Comparison of ENCODE assay signal across 9 mouse cellular contexts in the genomic region with DNA sequence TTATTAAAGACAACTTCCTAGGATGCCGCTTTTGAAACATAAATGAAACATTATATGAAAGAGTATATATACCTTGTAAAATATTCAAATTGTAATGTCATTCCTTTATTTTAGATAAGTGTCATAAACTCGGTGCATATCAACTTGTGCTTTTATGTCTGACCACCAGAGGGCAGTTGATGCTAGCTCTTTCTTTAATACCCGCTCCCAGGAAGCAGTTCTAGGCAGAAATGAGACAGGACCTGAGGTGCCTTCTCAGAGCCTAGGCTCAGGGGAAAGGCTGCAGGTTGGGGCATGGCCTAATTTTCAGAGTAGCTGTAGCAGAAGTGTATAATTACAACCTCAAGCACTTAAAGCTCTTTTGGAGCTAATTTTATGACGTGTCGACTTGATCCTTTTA.
DNase-seq lines count a peak whose midpoint lies in the region; ATAC-seq and TF ChIP-seq lines count a peak whose summit lies in the region.
"Had no signal": no experiment of that assay in that cellular context is flagged by ENCODE, and none has a peak within 500 bp of the region (broad histone marks: within the 10 kb centered on the region; RNA-seq: fewer than 3 reads in every experiment).

No protein-coding gene starts in this region.

- 41% methylated on average over 5 of the region's 5 CpGs for WGBS in lung, embryonic 14.5 days

- H3K27ac ChIP-seq in lung, embryonic 14.5 days (ENCODE audit: low read depth) = no peak overlapping the region
- H3K27ac ChIP-seq: stomach, embryonic 15.5 days had no signal

- no peaks in the 10 kb centered on the region for H3K9me3 ChIP-seq in lung, embryonic 14.5 days (ENCODE audit: low read depth, low read length)
- H3K9me3 ChIP-seq: stomach, embryonic 15.5 days had no signal

- DNase-seq in heart, postnatal 4 days = peak; percentile 60
- DNase-seq in kidney, postnatal 36 days = peak; percentile 59 to 70
- peak; percentile 91 for DNase-seq in lung, embryonic 14.5 days
- DNase-seq in retina, embryonic 14.5 days (ENCODE audit: low spot score) = peak; percentile 89

- H3K4me2 ChIP-seq in lung, embryonic 14.5 days = no peak overlapping the region
- H3K4me2 ChIP-seq: stomach, embryonic 15.5 days had no signal

- no peak overlapping the region for H3K4me3 ChIP-seq in lung, embryonic 14.5 days (ENCODE audit: low read depth, low read length)
- H3K4me3 ChIP-seq: stomach, embryonic 15.5 days had no signal

- H3K36me3 ChIP-seq in lung, embryonic 14.5 days (ENCODE audit: insufficient read depth) = no peaks in the 10 kb centered on the region
- H3K36me3 ChIP-seq: stomach, embryonic 15.5 days had no signal

- H3K9ac ChIP-seq in lung, embryonic 14.5 days = no peak overlapping the region
- H3K9ac ChIP-seq: stomach, embryonic 15.5 days had no signal

- H3K4me1 ChIP-seq in lung, embryonic 14.5 days (ENCODE audit: insufficient read depth) = no peaks in the 10 kb centered on the region
- H3K4me1 ChIP-seq: stomach, embryonic 15.5 days had no signal

- ATAC-seq in CD4-positive, CD25-positive, alpha-beta regulatory T cell, adult 4 months = peak; percentile 65
- ATAC-seq in activated CD4-positive, CD25-positive, alpha-beta regulatory T cell, adult 4 months = peak; percentile 57
- ATAC-seq in common myeloid progenitor, adult 5-6 weeks (replicated peaks; ENCODE audit: low read depth, poor library complexity, severe bottlenecking) = peak; percentile 94
- peak; percentile 57; the same call in 1 of the 2 replicates for ATAC-seq in lung, embryonic 14.5 days (ENCODE audit: insufficient read depth)
- ATAC-seq in monocyte, adult 5-6 weeks (replicated peaks; ENCODE audit: insufficient number of reproducible peaks, low FRiP score, low TSS enrichment, poor library complexity, severe bottlenecking) = no peak

- peak; percentile 80 for TF ChIP-seq CTCF in lung, embryonic 14.5 days (IDR thresholded peaks at IDR 0.05; ENCODE audit: low read depth)

- no peaks in the 10 kb centered on the region for H3K27me3 ChIP-seq in lung, embryonic 14.5 days (ENCODE audit: insufficient read depth, low read length)
- H3K27me3 ChIP-seq: stomach, embryonic 15.5 days had no signal
